Mouse (Mus musculus) forelimb bud, embryonic 11.5 days (tissue): Measurements from ENCODE around the gene Ldb3.

ENCODE experiments used
- DNase-seq: peaks from one replicate; pipeline ENCODE4 v3.0.0-alpha.2; 2012; ENCODE audit warnings: low read depth, low spot score

Gene Ldb3

GRCm38 (mm10) chr14:34511901-34512300, 76.6 kb downstream of the Ldb3 start:
- no peak for DNase-seq

- no peak for DNase-seq
These were observed 79.5 kb downstream of the Ldb3 start for GRCm38 (mm10) chr14:34508842-34509439.

- no peak for DNase-seq
These were observed 80.2 kb downstream of the Ldb3 start for GRCm38 (mm10) chr14:34508187-34508840.

DNA sequence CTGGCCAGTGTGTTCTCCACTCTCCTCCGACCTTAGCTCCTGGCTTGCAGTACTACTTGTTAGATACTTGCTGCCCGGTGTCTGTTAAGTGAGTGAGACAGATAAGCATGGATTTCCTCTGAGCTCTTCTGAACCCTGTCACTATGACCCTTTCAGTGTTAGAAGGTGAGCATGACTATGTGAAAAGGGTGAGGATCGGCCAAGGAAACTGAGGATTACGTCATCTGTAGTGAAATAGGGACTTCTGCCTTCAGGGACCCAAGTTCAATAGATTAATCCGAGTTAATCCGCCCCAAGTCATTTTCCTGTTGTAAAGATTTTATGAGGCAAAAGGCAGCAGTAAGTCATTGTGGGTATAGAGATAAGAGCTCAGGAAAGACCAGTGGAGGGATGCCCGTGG, 83.2 kb downstream of the Ldb3 start:
- DNase-seq, result no peak

GRCm38 (mm10) chr14:34504377-34504776, 84.1 kb downstream of the Ldb3 start:
- DNase-seq, result no peak

DNA sequence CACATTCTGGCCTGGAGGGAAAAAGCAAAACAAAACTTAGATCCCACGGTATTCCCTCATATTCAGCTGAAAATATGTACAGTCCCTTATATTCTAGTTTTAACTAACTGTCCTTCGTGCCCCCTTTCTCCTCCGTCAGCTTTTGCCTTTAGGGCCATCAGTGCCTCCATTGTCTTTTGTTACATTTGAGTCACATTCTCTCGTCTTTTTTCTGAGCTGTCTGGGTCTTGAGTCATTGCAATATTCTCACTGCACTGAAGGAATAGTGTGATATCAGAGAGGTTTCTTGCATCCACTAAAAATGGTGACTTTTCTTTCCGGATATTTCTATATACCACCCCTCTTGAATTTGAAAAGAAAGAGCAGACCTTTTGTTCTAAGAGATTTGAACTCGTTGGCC, 84.7 kb downstream of the Ldb3 start:
- no peak for DNase-seq

DNA sequence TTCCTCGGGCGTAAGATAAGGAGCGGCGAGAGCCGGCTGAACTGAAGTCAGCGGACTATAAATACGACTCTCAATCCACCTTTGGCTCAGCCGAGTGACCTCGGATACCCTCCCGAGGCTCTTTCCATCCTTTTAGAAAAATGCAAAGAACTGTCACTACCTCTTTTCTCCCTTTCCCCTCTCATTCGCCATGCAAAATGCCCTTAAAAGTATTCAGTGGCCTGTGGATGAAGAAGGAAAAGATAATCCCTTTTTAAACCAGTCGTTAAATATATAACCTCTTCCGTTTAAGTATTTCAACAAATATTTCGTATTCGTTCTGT, 85.2 kb downstream of the Ldb3 start, which contains the start of gene Bmpr1a:
TSS of gene Bmpr1a (minus strand) at position 17 of the 323 bp plus-strand sequence.
- no peak for DNase-seq

DNA sequence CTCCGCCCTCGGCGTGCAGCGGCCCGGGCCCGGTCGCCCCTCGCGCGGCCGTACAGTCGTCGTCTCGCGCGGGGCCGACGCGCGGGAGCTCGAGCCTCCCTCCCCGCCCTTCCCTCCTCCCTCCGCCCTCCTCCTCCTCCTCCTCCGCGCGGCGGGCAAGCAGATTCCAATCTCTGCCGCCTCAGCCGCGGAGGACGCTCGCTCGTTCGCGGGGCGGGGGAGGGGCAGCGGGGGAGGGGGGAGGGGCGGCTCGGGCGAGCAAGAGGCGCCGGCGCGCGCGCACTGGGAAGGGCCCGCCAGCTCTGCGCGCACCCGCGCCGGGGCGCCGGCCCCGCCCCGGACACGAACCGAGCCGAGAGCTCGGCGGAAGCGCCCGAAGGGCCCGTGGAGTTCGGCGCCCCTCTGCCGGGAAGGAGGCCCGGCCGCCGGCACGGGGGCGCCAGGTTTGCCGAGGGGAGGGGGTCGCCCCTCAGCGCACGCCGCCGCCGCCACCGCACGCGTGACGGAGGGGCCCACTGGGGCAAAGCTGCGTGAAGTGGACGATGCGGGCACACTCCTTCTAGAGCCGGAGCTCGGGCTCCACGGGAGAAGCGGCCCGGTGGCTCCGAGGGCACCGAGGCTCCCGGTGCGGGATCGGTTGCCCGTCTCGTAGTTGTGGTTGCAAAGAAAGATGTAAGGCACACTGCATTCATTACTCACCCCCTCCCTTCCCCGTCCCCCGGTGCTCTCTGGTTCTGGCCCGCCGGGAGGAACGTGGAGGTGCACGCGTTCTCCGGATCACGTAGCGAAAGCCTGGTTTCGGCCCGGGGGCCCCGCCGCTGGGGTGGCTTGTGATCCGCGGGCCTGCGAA, 85.8 kb downstream of the Ldb3 start:
- peak; percentile 91 for DNase-seq

DNA sequence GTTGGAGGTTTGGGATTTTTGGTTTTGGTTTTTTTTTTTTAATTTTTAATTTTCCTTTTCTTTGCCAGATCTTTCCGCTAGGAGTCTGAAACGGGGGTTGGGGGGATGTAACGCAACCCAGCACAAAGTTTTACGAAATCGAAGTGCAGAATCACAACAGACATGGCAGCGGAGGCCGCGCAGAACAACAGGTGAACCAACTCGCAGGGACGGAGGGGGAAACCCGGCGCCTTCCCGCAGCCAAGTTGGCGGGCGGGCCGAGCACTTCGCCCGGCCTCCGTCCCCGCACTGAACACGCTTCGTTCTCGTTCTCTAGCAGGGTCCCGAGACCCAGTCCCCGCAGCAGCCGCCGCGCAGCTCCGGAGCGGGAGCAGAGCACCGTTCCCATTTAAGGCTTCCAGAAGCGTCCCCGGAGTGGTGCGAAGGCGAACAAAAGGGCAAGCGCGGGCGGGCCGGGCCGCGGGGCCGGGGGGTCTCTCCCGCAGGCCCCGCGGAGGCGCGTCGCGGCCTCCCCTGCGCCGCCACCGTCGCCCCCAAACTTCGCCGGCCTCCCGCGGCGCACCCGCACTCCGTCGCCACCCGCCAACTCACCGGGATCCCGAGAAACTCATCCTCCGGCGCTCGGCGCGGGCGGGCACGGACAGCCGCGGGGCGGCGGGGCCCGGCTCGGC, 86.5 kb downstream of the Ldb3 start:
- DNase-seq, result peak; percentile 56

- DNase-seq, result no peak
These were observed 87.1 kb downstream of the Ldb3 start for GRCm38 (mm10) chr14:34501447-34501803.

DNA sequence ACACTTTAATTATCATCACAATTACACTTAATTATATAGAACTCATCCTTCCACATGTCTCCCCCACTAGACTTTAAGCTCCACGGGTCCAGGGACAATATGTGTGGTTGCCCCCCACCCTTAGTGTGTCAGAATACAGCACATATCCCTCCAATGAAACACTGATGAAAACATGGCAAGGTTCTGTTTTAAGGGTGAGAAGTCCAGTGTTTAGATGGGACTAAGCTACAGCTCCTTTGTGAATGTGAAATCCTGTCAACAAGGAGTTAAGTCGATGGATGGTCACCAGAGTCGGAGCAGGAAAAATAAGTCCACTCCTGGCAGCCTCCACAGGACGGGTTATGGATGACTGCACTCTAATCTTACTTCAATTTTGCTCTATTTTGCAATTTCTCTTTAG, 88.2 kb downstream of the Ldb3 start:
- DNase-seq, result no peak

- DNase-seq, result no peak
These were observed 88.8 kb downstream of the Ldb3 start for GRCm38 (mm10) chr14:34499664-34500063.

DNA sequence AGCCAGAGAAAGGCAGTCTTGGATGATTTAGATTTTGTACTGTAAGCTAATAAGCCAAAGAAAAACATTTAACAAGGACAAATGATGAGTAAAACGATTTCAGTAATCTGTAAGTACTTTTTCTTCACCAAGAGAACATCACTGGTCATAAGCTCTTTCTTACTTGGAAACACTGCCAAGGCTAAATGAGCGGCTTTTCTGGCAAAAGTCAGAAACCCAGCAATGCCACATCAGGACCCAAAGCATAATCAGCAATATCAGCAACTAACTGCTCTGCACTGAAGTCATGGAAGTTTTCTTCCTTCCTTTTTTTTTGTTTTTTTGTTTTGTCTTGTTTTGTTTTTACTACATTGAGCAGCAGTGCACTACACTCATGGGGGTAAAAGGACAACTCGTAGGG, 91.1 kb downstream of the Ldb3 start:
- no peak for DNase-seq

GRCm38 (mm10) chr14:34493682-34494081, 94.8 kb downstream of the Ldb3 start:
- DNase-seq, result no peak

DNA sequence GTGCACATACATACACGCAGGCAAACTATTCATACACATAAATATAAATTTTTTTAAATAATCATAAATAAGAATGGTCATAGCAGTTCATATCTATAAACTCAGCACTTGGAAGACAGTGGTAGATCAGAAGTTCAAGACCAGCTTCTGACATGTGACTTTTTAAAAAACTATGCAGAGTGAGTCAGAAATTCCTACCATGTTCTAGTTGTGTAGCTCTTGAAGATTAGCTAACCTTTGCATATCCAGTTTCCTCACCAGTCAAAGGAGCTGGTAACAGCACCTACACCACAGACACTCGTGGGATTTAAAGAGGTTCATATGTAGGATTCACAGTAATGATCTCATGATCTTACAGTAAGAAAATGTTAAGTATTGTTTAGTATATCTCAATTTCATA, 95.8 kb downstream of the Ldb3 start:
- DNase-seq, result no peak

GRCm38 (mm10) chr14:34490965-34491364, 97.5 kb downstream of the Ldb3 start:
- DNase-seq, result no peak

GRCm38 (mm10) chr14:34489928-34490327, 98.6 kb downstream of the Ldb3 start:
- DNase-seq, result no peak

DNA sequence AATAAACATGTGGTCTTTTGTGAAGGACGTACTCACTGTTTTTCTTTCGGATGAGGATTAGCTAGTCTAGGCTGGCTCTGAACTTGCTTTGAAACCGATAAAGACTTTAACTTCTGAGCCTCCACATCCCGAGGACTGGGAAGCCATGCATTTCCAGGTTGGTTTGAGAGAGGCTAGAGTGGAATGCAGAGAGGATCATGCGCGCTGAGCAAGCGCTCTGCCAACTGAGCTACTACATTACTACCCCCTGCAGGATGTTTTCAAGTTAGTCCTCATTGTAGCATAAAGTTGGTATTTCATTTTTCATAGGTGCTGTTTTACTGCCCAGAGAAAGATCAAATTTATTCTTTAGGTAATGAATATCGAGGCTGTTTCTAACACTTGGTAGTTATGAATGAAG, 102.3 kb downstream of the Ldb3 start:
- no peak for DNase-seq

DNA sequence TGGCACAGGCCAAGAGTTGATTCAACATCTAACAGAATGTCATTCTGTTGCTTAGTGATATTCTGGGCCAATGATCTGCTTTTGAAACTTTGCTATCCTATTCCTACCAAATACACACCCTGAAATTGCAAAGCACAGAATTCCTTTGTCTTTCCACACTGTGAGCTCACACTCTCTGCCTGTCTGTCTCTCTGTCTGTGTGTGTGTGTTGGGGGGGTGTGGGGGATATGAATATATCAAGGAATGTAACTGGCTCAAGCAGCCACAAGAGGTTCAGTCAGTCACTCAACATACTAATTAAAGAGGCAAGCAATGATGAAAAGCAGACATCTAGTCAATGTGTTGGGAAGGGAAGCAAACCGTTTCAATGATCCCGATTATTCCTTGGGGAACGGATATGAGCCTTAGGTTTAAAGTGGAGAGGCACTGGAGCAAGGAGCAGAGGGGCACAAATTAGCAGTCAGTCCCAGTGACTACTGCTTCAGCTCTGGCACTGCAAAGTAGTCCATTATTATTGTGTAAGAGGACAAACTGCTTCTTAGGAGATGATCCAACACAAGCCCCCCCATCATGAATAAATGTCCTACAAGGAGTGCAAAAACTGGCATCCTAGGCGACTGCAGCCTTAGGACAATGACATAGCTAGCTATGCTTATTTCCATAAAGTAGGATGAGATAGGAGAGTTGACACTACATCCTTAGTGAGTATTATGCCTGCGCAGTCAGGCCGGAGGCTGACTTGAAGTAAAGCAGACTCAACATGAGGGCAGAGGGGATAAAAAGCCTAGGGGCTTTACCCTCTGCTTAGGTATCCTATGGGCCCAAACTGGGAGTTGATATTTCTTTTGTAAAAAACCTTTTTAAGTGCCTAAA, 104.8 kb downstream of the Ldb3 start:
- DNase-seq, result no peak
